Mouse (Mus musculus) bone marrow, adult 2 months (tissue): ENCODE measurements at regions not wholly inside any gene's neighbourhood (a gene's known extent, or its start where the extent isn't known, plus 50 kb on each side); places are given as distances from the start of the nearest gene placed in this dataset.

ENCODE experiments used
- CTCF ChIP-seq: fragments of 200-500 bp; IDR thresholded peaks from 2 replicates; pipeline ENCODE4 v1.5.1; 2011; ENCODE audit warnings: low read length, control low read depth; ENCODE audit not compliant: control insufficient read depth, insufficient read depth
- POLR2A ChIP-seq: fragments of 200-500 bp; IDR thresholded peaks from 2 replicates; pipeline ENCODE4 v1.6.1; 2011; ENCODE audit warnings: low read depth, mild to moderate bottlenecking, control low read depth, low read length, borderline replicate concordance; ENCODE audit not compliant: control insufficient read depth

GRCm38 (mm10) chr1:144313318-144313717, 64.3 kb upstream of the Rgs1 start:
- TF ChIP-seq CTCF (no peak), POLR2A (no peak)
